Mouse (Mus musculus): ENCODE measurements around the gene B3gnt4. TPM values are rescaled to one million over a fixed set of nuclear protein-coding genes. Genes with fewer than 3 reads are reported as not detected.

B3gnt4 gene
- total RNA-seq, 4 experiments from 2014 or later: not detected

DNA sequence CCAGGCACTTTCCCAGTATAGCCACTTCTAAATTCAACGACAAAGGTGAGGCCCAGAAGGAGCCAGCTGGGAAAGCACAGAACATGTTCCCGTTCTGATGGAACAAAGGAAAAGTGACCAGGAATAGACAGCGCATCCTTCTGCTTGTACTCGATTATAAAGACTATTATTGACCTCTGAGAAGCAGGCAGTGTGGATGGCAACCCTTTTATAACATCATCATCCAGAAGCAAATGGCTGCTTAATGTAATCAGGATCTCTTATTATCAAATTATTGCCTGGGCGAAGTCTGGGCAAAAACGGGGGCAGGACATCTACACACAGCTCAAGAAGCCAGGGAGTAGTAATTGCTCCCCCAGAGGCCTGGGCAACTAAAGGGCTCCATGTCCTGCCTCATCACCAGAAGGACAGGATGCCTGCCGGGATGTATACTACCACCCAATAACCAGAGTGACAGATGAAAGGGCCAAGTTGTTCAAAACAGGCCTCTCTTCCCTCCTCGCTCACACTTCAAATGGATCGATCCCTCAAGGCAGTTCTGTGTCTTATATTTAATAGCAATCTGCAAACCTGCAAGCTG is 15.7 kb downstream of the B3gnt4 start:
- DNase-seq (ENCODE audit: low spot score): no peak

- no peak for DNase-seq (ENCODE audit: low spot score)
Measured at GRCm38 (mm10) chr5:123528641-123529040, 18.4 kb downstream of the B3gnt4 start.

- DNase-seq (ENCODE audit: low spot score): no peak
Measured at GRCm38 (mm10) chr5:123530056-123530455, 19.8 kb downstream of the B3gnt4 start.

GRCm38 (mm10) chr5:123533801-123534200 is 23.5 kb downstream of the B3gnt4 start:
- DNase-seq (ENCODE audit: low spot score): no peak

- no peak for DNase-seq (ENCODE audit: low spot score)
Measured at GRCm38 (mm10) chr5:123555693-123556092, 45.4 kb downstream of the B3gnt4 start.

- DNase-seq (ENCODE audit: low spot score): peak; percentile 44
Measured at GRCm38 (mm10) chr5:123556451-123556850, 46.2 kb downstream of the B3gnt4 start.

GRCm38 (mm10) chr5:123559588-123559987 is 49.3 kb downstream of the B3gnt4 start:
- no peak for DNase-seq (ENCODE audit: low spot score)

GRCm38 (mm10) chr5:123561128-123561527 is 50.9 kb downstream of the B3gnt4 start:
- no peak for DNase-seq (ENCODE audit: low spot score)

Small RNA genes within 50 kb of the gene (microRNA-seq; reads per million reads assigned to microRNA genes)
- 2.2 reads per million for gene Mir7647

Other genes with a start within 250 kb of the B3gnt4 start
- 10 to 100 TPM in 1 of 4 experiments, 1 to 10 TPM in 3; 8.7 to 12.5 (median 9.4) TPM for gene Bcl7a, start 166.6 kb upstream of the B3gnt4 start, total RNA-seq (2022)
- 10 to 100 TPM; 23.4 to 30.6 (median 27.3) TPM for gene Mlxip, start 115.7 kb upstream of the B3gnt4 start, total RNA-seq (2022)
- gene Lrrc43, start 21.2 kb upstream of the B3gnt4 start, total RNA-seq (2022): not detected
- not detected for gene Il31, start 21.0 kb upstream of the B3gnt4 start, total RNA-seq (2022)
- 10 to 100 TPM; 68.8 to 72.1 (median 70.7) TPM for gene Diablo, start 13.7 kb downstream of the B3gnt4 start, total RNA-seq (2022)
- under 1 TPM in 2 of 4 experiments, not detected in 2; 0.19 to 0.35 TPM for gene Gm49027, start 15.0 kb downstream of the B3gnt4 start, total RNA-seq (2022)
- gene Vps33a, start 62.6 kb downstream of the B3gnt4 start, total RNA-seq (2022): 10 to 100 TPM; 25.5 to 37.2 (median 28.6) TPM
- 100 to 1,000 TPM; 213 to 261 (median 228) TPM for gene Clip1, start 174.2 kb downstream of the B3gnt4 start, total RNA-seq (2022)
- gene Zcchc8, start 210.6 kb downstream of the B3gnt4 start, total RNA-seq (2022): 10 to 100 TPM; 18.3 to 22.5 (median 20.3) TPM
- 10 to 100 TPM; 33.8 to 42.7 (median 39.4) TPM for gene Rsrc2, start 239.0 kb downstream of the B3gnt4 start, total RNA-seq (2022)
- under 1 TPM; 0.11 to 0.53 (median 0.42) TPM for gene Kntc1, start 239.3 kb downstream of the B3gnt4 start, total RNA-seq (2022)

All from heart, adult 8-10 months (tissue).